Mouse (Mus musculus): ENCODE measurements at regions not wholly inside any gene's neighbourhood (a gene's known extent, or its start where the extent isn't known, plus 50 kb on each side); places are given as distances from the start of the nearest gene placed in this dataset.

DNA sequence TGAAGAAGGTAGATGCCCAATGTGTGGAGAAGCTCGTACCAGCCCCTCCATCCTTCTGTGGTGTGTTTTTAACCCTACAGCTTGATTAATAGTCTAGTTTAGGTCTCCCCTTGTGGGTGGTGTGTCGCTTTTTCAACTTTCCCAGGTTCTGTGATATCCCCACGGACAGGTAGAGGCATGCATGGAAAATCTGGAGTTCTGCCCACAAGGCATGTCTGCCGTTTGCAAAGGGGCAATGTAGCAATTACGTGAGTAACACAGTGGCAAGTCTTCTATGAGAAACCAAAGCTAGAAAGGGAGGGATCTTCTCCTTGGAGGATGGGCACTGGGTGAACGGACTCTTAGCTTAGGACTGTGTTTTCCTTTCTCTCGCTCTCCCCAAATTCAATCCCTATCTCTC, 153.2 kb upstream of the Frmd6 start:
- no peak for DNase-seq (ENCODE audit: low read depth)

- no peak for DNase-seq (ENCODE audit: low read depth)
Measured at GRCm38 (mm10) chr12:70673188-70673587, 152.1 kb upstream of the Frmd6 start.

DNA sequence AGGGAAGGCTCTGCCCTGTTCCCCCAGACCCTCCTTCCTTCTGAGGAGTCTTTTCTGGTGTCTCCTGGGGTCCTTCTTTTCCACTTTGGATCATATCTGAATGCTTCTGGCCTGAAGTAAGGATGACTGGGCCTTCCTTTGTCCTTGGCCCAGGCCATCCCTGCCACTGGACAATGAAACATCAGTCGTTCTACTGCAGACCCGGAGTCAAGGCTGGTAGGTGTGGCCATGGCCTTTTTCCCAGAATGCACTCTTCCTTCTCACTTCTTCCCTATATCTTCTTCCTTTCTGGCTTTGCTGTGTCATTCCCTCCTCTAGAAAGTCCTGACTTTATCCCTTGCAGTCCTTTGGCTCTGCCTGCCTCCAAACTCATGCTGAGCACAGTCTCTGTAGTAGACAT, 151.2 kb upstream of the Frmd6 start:
- no peak for DNase-seq (ENCODE audit: low read depth)

GRCm38 (mm10) chr12:70675846-70676245, 149.5 kb upstream of the Frmd6 start:
- DNase-seq (ENCODE audit: low read depth): no peak

DNA sequence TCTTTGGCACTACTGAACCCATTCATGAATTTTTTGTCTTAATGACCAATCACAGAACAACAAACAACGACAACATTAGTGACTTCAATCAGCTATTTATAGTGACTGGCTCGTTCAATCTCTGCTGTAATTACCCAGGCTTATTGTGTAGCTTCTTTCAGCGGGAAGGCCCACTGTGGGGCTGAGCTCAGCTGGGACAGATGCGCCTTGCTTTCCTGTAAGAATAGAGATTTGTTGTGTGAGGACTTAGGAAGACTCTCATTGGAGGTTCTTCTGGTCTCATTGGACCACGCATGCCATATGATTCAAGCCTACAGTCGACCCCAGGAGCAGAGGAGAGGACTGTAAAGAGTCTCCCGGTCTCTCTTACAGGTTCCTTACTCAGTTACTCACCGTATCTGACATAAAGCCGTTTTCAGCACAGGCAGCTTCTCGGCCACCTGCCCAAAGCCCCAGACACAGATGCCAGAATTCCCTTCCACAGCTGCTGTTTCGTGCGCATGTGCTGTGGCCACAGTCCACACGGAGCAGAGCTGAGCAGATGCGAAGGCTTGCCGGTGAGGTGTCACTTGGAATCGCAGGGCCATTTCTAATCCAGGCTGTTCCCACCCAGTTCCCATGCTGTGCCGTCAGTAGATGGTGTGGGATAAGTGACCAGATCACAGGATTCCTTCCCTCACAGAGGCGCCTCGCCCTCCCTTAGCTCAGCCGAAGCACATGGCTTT, 145.5 kb upstream of the Frmd6 start:
- DNase-seq (ENCODE audit: low read depth): no peak

DNA sequence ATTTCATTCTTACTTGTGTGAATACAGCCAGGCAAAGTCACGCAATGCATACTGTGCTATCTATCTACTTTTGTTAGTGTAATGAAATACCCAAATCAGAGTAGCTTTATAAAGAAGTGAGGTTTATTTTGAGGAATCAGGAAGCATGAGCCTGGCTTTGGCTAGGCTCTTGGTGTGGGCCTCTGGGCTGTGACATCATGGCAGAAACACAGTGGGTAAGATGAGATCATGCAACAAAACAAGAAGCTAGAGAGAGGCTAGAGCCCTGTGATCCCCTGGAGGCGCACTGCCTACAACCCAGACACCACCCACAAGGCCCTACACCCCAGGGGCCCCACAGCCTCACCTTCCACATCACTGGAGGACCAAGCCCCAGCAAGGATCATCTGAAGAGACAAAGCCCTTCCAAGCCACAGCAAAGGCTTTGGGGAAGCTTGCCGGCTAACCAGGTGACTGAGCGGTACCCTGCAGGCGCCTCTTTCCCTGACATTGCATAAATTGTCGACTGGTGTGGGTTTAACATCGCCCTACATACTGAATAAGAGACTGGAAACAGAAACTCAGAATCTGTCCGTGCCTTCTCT, 143.8 kb upstream of the Frmd6 start:
- DNase-seq (ENCODE audit: low read depth): no peak

DNA sequence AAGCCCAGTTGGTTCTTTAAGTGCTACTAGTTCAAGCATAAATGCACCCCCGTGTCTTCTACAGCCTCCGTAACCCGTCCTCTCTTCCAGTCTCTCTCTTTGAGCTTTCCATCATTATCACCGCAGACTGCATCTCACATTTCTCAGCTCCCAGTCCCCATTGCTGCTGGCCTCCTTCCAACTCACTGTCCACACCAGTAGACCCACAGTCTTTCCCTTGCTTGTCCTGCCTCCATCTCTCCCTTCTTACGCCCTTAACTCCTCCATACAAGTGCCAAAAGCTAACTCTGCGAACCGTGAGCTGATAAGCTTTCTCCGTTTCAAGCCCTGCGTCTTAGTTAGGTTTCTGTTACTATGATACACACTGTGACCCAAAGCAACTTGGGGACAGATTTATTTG, 141.0 kb upstream of the Frmd6 start:
- DNase-seq (ENCODE audit: low read depth): no peak

- no peak for DNase-seq (ENCODE audit: low read depth)
Measured at GRCm38 (mm10) chr12:70685432-70685831, 139.9 kb upstream of the Frmd6 start.

DNA sequence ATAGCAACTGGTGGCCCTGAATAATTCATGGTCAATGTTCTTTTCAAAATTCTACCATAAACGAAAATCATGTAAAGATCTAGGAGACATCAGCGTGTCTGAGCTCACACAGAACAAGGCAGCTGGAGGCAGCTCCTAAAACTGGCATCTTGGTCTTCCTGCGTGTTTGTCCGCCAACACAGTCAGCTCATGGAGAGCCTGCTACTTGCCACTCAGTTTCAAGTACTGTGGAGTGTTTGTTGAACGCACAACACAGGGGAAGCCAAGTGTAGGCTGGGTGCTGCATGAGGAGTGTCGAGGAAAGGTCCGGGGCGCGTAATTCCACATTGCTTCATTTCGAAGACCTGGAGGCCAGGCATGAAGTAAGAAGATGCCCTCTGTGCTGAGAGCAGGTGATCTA, 139.0 kb upstream of the Frmd6 start:
- DNase-seq (ENCODE audit: low read depth): no peak

GRCm38 (mm10) chr12:70686971-70687370, 138.3 kb upstream of the Frmd6 start:
- DNase-seq (ENCODE audit: low read depth): no peak

DNA sequence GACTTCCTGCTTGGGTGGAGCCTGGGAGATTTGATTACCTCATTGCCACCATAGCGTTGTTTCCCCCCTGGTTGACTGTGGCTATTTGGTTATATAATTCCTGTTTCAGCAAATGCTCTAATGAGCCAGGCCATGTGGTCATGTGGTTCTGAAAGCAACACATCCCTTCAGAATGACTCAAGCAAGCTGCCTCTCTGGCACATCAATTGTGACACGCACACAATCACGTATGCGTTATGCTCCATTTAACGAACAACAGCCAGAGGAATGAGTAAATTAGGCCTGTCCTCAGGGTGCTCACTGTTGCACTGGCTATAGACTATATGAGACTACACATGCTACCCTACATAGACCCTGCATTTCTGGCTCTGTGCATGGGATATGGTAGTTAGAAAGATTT, 130.2 kb upstream of the Frmd6 start:
- DNase-seq (ENCODE audit: low read depth): no peak

DNA sequence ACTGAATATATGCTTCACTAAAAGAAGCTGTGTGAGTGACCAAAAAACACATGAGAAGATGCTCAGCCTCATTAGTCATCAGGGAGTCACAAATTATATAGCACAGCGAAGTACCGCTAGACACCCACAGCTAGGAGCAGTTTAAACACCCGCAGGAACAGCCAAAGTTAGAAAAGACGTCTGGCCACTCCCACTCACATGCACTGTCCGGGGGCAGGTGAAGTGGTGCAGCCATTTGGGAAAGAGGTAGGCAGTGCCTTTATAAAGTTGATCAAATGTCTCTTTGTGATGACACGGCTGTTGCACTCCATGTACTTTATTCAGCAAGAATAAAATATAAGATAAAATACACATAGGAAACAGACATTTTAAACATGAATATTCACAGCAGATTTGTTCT, 129.1 kb upstream of the Frmd6 start:
- DNase-seq (ENCODE audit: low read depth): no peak

GRCm38 (mm10) chr12:70698466-70698865, 126.8 kb upstream of the Frmd6 start:
- DNase-seq (ENCODE audit: low read depth): no peak

- DNase-seq (ENCODE audit: low read depth): no peak
Measured at GRCm38 (mm10) chr12:70702473-70702872, 122.8 kb upstream of the Frmd6 start.

DNA sequence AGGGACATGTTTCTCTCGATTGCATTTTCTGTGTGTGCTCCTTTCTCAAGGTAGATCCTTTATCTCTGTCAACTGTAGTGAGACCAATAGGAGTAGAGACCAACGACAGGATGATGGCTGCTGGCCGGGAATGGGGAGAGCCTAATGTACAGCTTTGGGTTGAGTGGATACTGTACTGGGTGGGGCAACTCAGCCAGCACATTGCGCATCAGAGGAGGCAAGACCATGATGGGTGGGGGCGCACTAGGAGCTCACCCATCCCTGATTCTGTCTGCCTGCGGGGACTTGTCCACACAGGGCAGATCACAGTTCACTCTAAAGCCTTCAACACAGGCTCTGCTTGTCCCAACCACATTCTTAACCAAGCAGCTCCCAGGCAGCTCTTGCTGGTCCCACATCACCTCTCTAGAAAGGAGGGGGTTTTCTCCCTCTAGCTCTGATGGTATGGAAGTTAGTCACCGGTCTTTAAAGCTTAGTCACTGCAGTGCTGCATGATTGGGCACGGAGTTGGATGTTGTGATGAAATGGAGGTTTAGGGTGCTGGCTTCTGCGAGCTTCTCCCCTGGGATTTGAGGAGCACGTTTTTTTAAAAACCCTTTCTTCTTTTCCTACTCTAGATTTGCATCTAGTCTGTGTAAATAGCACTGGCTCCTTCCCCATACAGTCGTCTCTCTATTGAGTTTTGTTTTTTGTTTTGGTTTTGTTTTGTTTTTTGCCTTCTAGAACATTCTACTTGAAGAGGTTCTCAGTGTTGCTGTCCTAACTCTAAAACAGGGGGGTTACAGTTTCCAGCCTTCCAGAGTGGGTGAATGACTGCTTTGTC, 118.3 kb upstream of the Frmd6 start:
- DNase-seq (ENCODE audit: low read depth): no peak

- DNase-seq (ENCODE audit: low read depth): no peak
Measured at GRCm38 (mm10) chr12:70707629-70708289, 117.6 kb upstream of the Frmd6 start.

DNA sequence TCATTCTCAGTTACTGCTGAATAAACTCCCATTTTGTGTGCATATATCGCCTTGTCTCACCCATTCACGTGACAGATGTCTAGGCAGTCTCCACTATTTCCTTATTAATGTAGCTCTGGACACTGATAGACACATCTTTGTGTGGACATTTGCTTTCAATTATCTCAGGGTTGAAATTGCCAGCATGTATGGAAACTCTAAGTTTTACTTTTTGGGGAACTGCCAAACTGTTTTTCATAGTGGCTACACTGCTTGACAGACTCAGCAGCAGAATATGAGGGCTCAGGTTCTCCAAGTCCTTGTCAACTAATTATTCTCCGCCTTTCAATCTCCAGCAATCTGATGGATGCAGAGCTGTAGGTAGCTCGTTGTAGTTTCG, 117.0 kb upstream of the Frmd6 start:
- no peak for DNase-seq (ENCODE audit: low read depth)

- no peak for DNase-seq (ENCODE audit: low read depth)
Measured at GRCm38 (mm10) chr12:70710311-70710710, 115.0 kb upstream of the Frmd6 start.

GRCm38 (mm10) chr12:70711030-70711429, 114.3 kb upstream of the Frmd6 start:
- DNase-seq (ENCODE audit: low read depth): no peak

GRCm38 (mm10) chr12:70712322-70713024, 112.8 kb upstream of the Frmd6 start:
- DNase-seq (ENCODE audit: low read depth): no peak

- DNase-seq (ENCODE audit: low read depth): no peak
Measured at GRCm38 (mm10) chr12:70713499-70714280, 111.6 kb upstream of the Frmd6 start.
